Mouse (Mus musculus) layer of hippocampus, postnatal 10 days (tissue): ENCODE data around the gene Slc7a1. TPM values are rescaled to one million over a fixed set of nuclear protein-coding genes. Genes with fewer than 3 reads are reported as not detected.
A peak's percentile ranks its signal among the peaks of the same experiment; 100 is the strongest.

Source experiments
- DNase-seq, 2 experiments: peaks; one replicate each; pipeline ENCODE4 v3.0.0; 2021; ENCODE audit warnings: low spot score in 2 of 2
- long read RNA-seq: library from polyadenylated mRNA; stranded (forward); transcript quantifications from one replicate; pipeline ENCODE4 v2.0.0, GENCODE M21; 2023
- total RNA-seq, 2 experiments: library from RNA; stranded (reverse); gene quantifications; 2 replicates each; pipeline ENCODE4 v1.2.3; 2021

Gene Slc7a1
- total RNA-seq: 10 to 100 TPM; 72.2 to 73.1 TPM
- long read RNA-seq, partial matches to known transcripts: 0 of 12 reads
- long read RNA-seq, other reads (novel, unspliced or antisense): 9 of 12 reads

- DNase-seq: peak; percentile 76 to 87
These were observed at the start of gene Slc7a1 for GRCm38 (mm10) chr5:148399660-148400443. TSS of gene Slc7a1 (minus strand) at chr5:148399904.

GRCm38 (mm10) chr5:148444974-148445373 lies 45.3 kb upstream of the Slc7a1 start:
- DNase-seq: no peak

- DNase-seq: no peak
These were observed 44.0 kb upstream of the Slc7a1 start for GRCm38 (mm10) chr5:148443734-148444133.

- DNase-seq: no peak
These were observed 36.0 kb upstream of the Slc7a1 start for GRCm38 (mm10) chr5:148435660-148436059.

GRCm38 (mm10) chr5:148432121-148432520 lies 32.4 kb upstream of the Slc7a1 start:
- DNase-seq: no peak

GRCm38 (mm10) chr5:148428846-148429245 lies 29.1 kb upstream of the Slc7a1 start:
- DNase-seq: no peak

- no peak for DNase-seq
These were observed 25.4 kb upstream of the Slc7a1 start for GRCm38 (mm10) chr5:148425136-148425535.

- no peak for DNase-seq
These were observed 21.6 kb upstream of the Slc7a1 start for GRCm38 (mm10) chr5:148421326-148421725.

- no peak for DNase-seq
These were observed 19.4 kb upstream of the Slc7a1 start for GRCm38 (mm10) chr5:148419112-148419526.

GRCm38 (mm10) chr5:148418436-148418835 lies 18.7 kb upstream of the Slc7a1 start:
- no peak for DNase-seq

- no peak for DNase-seq
These were observed 18.1 kb upstream of the Slc7a1 start for GRCm38 (mm10) chr5:148417756-148418155.

- DNase-seq: no peak
These were observed 16.8 kb upstream of the Slc7a1 start for GRCm38 (mm10) chr5:148416461-148416860.

GRCm38 (mm10) chr5:148414233-148414632 lies 14.5 kb upstream of the Slc7a1 start:
- no peak for DNase-seq

- no peak for DNase-seq
These were observed 12.8 kb upstream of the Slc7a1 start for GRCm38 (mm10) chr5:148412504-148412903.

- DNase-seq: no peak
These were observed 9.8 kb upstream of the Slc7a1 start for GRCm38 (mm10) chr5:148409465-148409864.

- no peak for DNase-seq
These were observed 7.2 kb upstream of the Slc7a1 start for GRCm38 (mm10) chr5:148406913-148407312.

GRCm38 (mm10) chr5:148404548-148404947 lies 4.8 kb upstream of the Slc7a1 start:
- no peak for DNase-seq

- DNase-seq: no peak
These were observed 2.9 kb upstream of the Slc7a1 start for GRCm38 (mm10) chr5:148402641-148403040.

GRCm38 (mm10) chr5:148398766-148399659 lies 691 bp downstream of the Slc7a1 start:
- DNase-seq: peak; percentile 49 to 54

GRCm38 (mm10) chr5:148398451-148398765 lies 1.3 kb downstream of the Slc7a1 start:
- no peak for DNase-seq

- DNase-seq: no peak
These were observed 1.8 kb downstream of the Slc7a1 start for GRCm38 (mm10) chr5:148397911-148398310.

GRCm38 (mm10) chr5:148397418-148397817 lies 2.3 kb downstream of the Slc7a1 start:
- no peak for DNase-seq
